Mouse (Mus musculus): Measurements from ENCODE around the gene Etfa.
A peak's percentile ranks its signal among the peaks of the same experiment; 100 is the strongest.

The Etfa gene

GRCm38 (mm10) chr9:55511521-55511993 is 486 bp downstream of the Etfa start:
- DNase-seq, result peak; percentile 61 to 85

GRCm38 (mm10) chr9:55510651-55511235 is 1.3 kb downstream of the Etfa start:
- DNase-seq, result peak in 1 of 2 experiments; percentile 53

- DNase-seq, result no peak
Observed at GRCm38 (mm10) chr9:55509731-55510130, 2.3 kb downstream of the Etfa start.

- DNase-seq, result no peak
Observed at GRCm38 (mm10) chr9:55508701-55509100, 3.3 kb downstream of the Etfa start.

- peak in 1 of 2 experiments; percentile 15 for DNase-seq
Observed at GRCm38 (mm10) chr9:55507922-55508321, 4.1 kb downstream of the Etfa start.

GRCm38 (mm10) chr9:55482116-55482515 is 29.9 kb downstream of the Etfa start:
- peak; percentile 40 to 41 for DNase-seq

GRCm38 (mm10) chr9:55478699-55479098 is 33.3 kb downstream of the Etfa start:
- DNase-seq, result no peak

GRCm38 (mm10) chr9:55476084-55476483 is 36.0 kb downstream of the Etfa start:
- no peak for DNase-seq

GRCm38 (mm10) chr9:55468397-55468796 is 43.6 kb downstream of the Etfa start:
- DNase-seq, result no peak

GRCm38 (mm10) chr9:55453366-55453765 is 58.7 kb downstream of the Etfa start:
- no peak for DNase-seq

- DNase-seq, result no peak
Observed at GRCm38 (mm10) chr9:55452906-55453305, 59.1 kb downstream of the Etfa start.

GRCm38 (mm10) chr9:55451426-55451825 is 60.6 kb downstream of the Etfa start:
- DNase-seq, result no peak

- no peak for DNase-seq
Observed at GRCm38 (mm10) chr9:55450035-55450434, 62.0 kb downstream of the Etfa start.

GRCm38 (mm10) chr9:55449108-55449507 is 62.9 kb downstream of the Etfa start:
- DNase-seq, result no peak

GRCm38 (mm10) chr9:55447509-55447908 is 64.5 kb downstream of the Etfa start:
- no peak for DNase-seq

GRCm38 (mm10) chr9:55439206-55439780 is 72.8 kb downstream of the Etfa start:
- DNase-seq, result peak in 1 of 2 experiments; percentile 10

- no peak for DNase-seq
Observed at GRCm38 (mm10) chr9:55438433-55438832, 73.6 kb downstream of the Etfa start.

GRCm38 (mm10) chr9:55433875-55434274 is 78.2 kb downstream of the Etfa start:
- DNase-seq, result no peak

- DNase-seq, result no peak
Observed at GRCm38 (mm10) chr9:55432306-55433289, 79.4 kb downstream of the Etfa start.

GRCm38 (mm10) chr9:55430133-55430532 is 81.9 kb downstream of the Etfa start:
- DNase-seq, result peak; percentile 20 to 67

GRCm38 (mm10) chr9:55429242-55429975 is 82.6 kb downstream of the Etfa start:
- DNase-seq, result peak; percentile 79 to 85

- no peak for DNase-seq
Observed at GRCm38 (mm10) chr9:55425271-55425810, 86.7 kb downstream of the Etfa start.
